Comparison of ENCODE assay signal across 8 mouse cellular contexts in genomic region chr15:8443926-8444889, GRCm38 (mm10). TPM values are rescaled to one million over a fixed set of nuclear protein-coding genes. Genes with fewer than 3 reads are reported as not detected.
A peak's percentile ranks its signal among the peaks of the same experiment; 100 is the strongest.
DNase-seq lines count a peak whose midpoint lies in the region; ATAC-seq lines count a peak whose summit lies in the region.

Nipbl (minus strand) TSS chr15:8444463.

- intact Hi-C loops in gastrocnemius, postnatal 36 days (cut with DNase I), result no loop called here
- intact Hi-C loops in left cerebral cortex, postnatal 25 days (cut with DNase I), result loop anchor here (2.0 kb wide), 2 partner anchors 61 to 125 kb away; no protein-coding TSS in a partner anchor

- H3K27me3 ChIP-seq in intestine, embryonic 16.5 days (replicated peaks; ENCODE audit: control insufficient read depth, insufficient read depth, low read length), result no peaks in the 10 kb centered on the region

- no peaks in the 10 kb centered on the region for H3K36me3 ChIP-seq in intestine, embryonic 16.5 days (ENCODE audit: control insufficient read depth, insufficient read depth, low read length)

- WGBS in intestine, embryonic 16.5 days, result under 1% methylated on average over 67 of the region's 102 CpGs

- H3K4me3 ChIP-seq in intestine, embryonic 16.5 days (ENCODE audit: low read length), result peak within 1 kb of the TSS; percentile 98

- peak; percentile 84 for ATAC-seq in intestine, embryonic 16.5 days

- H3K9me3 ChIP-seq in intestine, embryonic 16.5 days (ENCODE audit: control insufficient read depth, low read length), result no peaks in the 10 kb centered on the region

- H3K9ac ChIP-seq in intestine, embryonic 16.5 days (ENCODE audit: low read depth, low read length), result peak within 1 kb of the TSS; percentile 100

- H3K27ac ChIP-seq in intestine, embryonic 16.5 days (ENCODE audit: low read length), result peak within 1 kb of the TSS; percentile 100

- H3K4me1 ChIP-seq in intestine, embryonic 16.5 days (ENCODE audit: control insufficient read depth, insufficient read depth, low read length), result peaks cover 9% of the 10 kb centered on the region

- peak within 1 kb of the TSS; percentile 89 for H3K4me2 ChIP-seq in intestine, embryonic 16.5 days (ENCODE audit: low read depth, low read length)

- peak; percentile 89 for DNase-seq in adrenal gland, adult 8-10 months
- DNase-seq in embryo, embryonic 11.5 days (ENCODE audit: low read depth, low spot score), result peak; percentile 80
- peak; percentile 79 to 88 for DNase-seq in gastrocnemius, postnatal 36 days
- DNase-seq in left cerebral cortex, postnatal 25 days (ENCODE audit: low spot score in 2 of 2), result peak; percentile 89 to 94
- peak; percentile 92 for DNase-seq in mesoderm, embryonic 11.5 days (ENCODE audit: low read depth, low spot score)
- DNase-seq in right cerebral cortex, postnatal 25 days, result peak; percentile 90
- peak; percentile 80 to 89 for DNase-seq in urinary bladder, postnatal 36 days (ENCODE audit: low spot score in 2 of 2)

RNA-seq across cellular contexts. Expression of gene Nipbl, which starts in this region (rescaled TPM):
- 10 to 100 TPM; 41.1 to 57.1 (median 52.9) TPM for total RNA-seq in adrenal gland, adult 8-10 months (2022)
- 10 to 100 TPM; 17.5 to 20.8 TPM for total RNA-seq in gastrocnemius, postnatal 36 days (2021)
- polyA plus RNA-seq in intestine, embryonic 16.5 days (2015; fragmentation: Nextera tagmentation; extraction: Ambion mirVana), result 11.2 and 12.5 TPM in 2 replicates
- total RNA-seq in left cerebral cortex, postnatal 25 days (2021), result 10 to 100 TPM; 27.7 to 29.7 TPM

Comparison
In these comparisons a context has a peak if more than half of its experiments do, and no peak if none do; other contexts are left out.
1. Peak in every context shown above with its lines: DNase-seq, ATAC-seq, H3K4me3 ChIP-seq and H3K27ac ChIP-seq.